Mouse (Mus musculus): ENCODE results near the gene Zdhhc14.

Gene Zdhhc14

DNA sequence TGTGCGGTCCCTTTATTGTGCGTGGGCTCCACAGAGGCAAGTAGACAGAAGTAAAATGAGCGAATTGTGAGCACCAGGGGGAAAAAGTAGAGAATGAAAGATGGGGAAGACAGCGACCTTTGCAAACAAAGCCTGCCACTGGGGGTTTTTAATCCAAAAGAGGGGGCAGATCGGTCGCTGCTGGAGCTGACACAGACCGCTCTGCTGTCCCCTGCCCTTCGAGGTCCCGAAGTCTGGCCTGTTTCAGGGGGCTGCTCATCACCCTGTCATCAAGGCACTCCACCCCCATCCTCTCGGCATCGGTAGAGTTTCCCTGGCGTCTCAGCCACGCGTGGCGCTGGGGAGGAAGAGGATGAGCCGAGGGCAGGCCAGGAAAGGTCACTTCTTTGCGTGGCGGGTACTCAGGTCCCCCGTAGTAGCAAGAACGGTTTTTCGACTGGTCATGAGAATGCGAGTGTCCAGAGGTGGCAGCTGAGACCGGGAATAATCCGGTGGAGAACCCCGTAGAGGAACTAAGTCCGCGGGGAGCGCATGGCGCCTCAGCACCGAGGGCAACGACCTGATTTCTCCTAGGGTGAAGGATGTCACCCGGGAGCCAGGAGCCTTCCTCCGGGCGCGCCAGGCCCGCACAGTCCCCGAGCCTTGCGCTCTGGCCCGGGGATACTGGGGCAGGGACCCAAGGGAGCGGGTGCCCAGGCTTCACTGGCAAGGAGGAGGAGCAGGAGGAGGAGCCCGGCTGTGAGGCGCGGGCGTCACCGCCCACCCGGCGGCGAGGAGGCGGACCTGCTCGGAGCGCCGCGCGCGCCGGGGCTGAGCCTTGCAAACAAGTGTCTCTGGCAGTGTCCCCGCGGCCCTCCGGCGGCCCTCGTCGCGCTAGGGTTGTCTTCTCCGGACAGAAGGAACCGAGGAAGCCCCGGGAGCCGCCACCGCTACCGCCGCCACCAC lies at the start of gene Zdhhc14:
Gene Zdhhc14, plus strand, starts transcription at position 757 of the 945 bp plus-strand sequence.
- peak; percentile 70 to 86 for DNase-seq (ENCODE audit: low spot score in 2 of 2)

DNA sequence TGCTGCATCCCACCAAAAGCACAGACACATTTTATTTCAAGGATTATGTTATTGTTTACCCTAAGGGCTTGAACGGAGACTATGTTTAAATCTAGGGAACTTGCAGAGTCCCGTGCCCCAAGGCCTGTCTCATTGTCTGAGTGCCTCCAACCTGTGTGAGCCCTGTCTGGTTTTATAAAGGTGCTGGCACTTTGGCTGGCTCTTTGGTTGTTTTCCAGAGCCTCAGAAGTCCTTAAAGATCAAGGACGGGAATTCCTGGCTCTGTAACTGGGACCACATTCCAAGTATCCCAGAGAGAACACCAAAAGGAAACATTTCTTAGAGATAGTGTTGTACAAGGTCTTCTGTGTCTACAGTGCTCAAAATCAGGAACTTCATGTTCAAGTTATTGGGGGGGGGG lies 49.1 kb upstream of the Zdhhc14 start:
- no peak for DNase-seq (ENCODE audit: low spot score in 2 of 2)

DNA sequence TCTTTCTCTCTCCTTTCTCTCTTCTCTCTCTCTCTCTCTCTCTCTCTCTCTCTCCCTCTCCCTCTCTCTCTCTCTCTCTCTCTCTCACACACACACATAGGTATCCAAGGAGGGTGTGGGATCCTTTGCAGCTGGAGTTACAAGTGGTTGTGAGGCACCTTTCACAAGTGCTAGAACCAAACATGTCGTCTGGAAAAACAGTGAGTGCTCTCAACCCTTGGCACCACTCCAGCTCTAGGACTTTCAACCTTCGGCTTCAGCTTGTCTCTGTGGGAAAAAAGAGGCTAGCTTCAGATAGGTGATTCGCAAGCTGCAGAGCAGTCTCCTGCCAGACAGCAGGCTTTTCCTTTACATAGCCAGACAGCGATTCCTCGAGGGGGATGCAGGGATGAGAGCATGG lies 48.6 kb upstream of the Zdhhc14 start:
- DNase-seq (ENCODE audit: low spot score in 2 of 2) = no peak

DNA sequence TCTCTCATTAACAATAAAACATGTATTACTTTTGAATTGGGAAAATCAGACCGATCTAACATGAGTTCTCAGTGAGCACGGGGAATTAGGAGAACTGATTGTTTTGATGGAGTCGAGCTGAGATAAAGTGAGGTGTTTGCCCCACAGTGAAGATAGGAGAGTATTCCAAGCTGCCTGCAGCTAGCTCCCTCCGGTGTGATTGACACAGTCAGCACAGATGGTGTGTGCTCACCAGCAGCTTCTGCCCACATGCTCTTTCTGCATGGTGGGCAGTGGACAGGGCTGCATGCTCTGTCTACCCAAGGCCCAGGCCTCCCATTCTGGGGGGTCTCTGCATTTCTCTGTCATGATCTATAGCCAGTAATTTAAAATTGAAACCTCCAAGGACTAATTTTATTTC lies 38.7 kb upstream of the Zdhhc14 start:
- no peak for DNase-seq (ENCODE audit: low spot score in 2 of 2)

DNA sequence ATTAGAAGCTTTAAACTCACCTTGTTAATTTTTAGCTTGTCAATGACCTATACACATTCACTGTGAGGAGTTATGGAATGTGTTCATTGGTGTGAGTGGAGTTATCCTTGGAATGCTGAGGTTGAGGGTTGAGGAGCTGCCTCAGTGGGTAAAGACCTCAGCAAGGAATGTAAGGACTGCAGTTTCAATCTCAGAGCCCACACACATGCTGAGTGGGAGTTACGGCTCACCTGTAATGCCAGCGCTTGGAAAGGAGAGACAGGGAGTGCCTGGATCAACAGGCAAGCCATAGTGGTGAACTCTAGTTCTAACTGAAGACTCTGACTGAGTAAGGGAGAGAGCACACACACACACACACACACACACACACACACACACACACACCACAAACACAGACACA lies 28.4 kb upstream of the Zdhhc14 start:
- DNase-seq (ENCODE audit: low spot score in 2 of 2) = no peak

DNA sequence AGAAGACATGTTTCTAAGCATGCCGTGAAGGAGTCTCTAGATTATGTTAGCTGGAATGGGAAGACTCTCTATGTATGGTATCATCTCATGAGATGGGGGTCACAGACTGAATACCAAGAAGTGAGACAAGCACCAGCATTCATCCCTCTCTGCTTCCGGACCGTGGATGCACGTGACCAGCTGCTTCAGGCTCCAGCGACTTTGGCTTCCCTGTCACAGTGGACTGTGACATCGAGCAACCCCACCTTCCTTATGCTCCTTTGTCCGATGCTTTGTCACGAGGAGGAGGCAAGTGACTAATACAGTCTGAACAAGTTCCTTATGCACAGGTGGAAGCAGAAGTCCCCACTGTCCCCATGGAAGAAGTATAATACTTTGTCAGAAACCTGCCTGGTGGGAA lies 25.6 kb upstream of the Zdhhc14 start:
- DNase-seq (ENCODE audit: low spot score in 2 of 2) = no peak

DNA sequence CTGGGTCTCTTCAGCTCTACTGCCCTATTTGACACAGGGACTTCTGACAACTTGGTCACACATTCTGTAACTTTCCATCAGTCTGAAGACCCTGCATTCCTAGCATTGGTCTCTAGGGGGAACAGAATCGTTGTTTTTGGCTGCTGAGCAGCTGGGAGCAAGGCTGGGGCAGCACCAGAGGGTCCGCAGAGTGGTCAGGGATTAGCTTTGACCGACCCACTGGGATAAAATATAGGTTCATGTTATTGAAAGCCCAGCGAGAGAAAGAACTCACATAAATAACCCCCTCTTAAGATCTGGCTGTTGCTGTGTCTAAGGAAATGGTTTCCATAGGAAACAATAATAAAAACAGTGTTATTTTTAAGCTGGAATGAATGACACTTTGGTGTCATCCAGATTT lies 25.2 kb upstream of the Zdhhc14 start:
- no peak for DNase-seq (ENCODE audit: low spot score in 2 of 2)

DNA sequence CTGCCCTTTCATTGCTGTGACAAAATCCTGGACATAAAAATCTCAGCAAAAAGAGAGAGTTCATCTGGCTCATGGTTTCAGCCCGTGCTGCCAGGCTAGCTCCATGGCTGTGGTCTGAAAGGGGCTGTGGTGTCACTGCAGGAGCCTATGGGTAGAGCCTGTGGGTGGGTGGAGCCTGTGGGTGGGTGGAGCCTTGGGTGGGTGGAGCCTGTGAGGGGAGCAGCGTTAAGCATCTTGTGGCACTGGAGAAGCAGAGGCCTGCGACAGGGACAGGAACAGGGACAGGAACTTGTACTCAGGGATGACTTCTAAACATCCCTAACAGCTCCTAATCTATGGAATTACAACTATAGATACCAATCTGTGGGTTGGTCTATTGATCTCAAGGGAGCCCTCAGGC lies 20.1 kb upstream of the Zdhhc14 start:
- no peak for DNase-seq (ENCODE audit: low spot score in 2 of 2)

DNA sequence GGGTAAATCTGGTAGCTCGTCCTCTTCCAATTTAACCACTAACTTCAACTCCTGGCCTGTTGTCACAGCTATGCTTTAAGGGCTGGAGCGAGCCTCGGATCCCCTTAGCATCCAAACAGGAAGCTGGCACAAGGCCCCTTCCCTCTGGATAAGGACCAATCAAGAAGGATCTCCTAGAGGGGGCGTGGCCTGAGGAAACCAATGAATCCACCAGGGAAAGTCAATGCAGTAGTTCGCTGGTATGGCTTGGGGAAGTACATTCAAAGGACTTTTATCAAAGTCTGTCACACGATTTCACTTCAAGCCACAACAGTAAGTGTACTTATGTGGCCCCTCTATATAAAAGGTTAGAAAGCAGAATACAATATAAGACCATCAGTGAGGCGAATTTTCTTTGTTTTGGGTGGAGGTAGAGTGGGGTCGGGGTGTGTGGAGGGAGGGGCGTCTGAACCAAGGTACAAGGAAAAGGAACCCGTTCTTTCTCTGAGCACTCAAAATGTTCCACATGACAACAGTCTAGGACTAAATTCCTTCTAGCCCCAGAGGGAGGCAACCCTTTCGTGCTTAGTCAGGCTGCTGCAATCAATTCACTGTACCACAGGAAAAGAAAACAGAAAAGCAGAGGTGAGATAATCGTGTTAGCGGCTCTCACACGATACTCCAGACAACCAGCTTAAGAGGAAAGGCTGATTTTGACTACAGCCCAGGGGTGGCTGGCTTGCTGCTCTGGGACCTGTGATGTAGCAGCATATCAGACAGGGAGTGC lies 16.2 kb upstream of the Zdhhc14 start:
- no peak for DNase-seq (ENCODE audit: low spot score in 2 of 2)

DNA sequence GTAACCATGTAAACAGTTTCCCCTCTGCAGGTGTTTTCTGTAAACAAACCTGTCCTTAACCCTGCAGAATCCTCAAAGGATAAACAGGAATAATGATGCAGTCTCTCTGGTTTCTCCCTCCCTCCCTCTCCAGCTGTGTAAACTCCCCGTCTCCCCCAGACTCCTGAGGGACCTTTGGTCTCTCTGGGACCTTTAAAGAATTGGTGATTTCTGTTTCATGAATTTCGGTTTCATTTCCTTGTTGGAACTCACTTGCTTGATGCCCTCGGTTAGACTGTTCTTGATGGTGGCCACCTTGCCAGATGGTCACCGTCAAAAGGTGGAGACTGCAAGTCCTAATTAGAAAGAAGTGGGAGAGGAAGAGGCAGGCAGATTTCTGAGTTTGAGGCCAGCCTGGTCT lies 8.9 kb upstream of the Zdhhc14 start:
- DNase-seq (ENCODE audit: low spot score in 2 of 2) = no peak

DNA sequence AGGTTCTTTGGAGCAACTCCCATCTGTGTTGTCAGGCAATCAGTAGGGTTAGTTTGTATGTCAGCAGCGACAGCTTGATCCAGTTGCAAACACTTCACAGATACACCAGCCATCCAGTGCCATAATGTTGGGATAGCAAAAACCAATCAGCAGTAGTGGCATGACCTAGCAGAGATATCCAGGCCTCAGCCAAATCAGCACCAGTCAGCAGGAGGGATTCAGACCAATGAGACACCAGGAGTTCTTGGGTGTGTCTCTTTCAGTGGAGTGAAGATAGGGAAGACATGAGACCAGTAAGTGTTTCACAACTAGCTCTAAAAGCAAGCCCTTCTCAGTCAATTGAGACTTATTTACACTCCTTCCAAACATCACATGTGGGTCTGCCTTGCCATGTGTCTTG lies 7.7 kb upstream of the Zdhhc14 start:
- no peak for DNase-seq (ENCODE audit: low spot score in 2 of 2)

DNA sequence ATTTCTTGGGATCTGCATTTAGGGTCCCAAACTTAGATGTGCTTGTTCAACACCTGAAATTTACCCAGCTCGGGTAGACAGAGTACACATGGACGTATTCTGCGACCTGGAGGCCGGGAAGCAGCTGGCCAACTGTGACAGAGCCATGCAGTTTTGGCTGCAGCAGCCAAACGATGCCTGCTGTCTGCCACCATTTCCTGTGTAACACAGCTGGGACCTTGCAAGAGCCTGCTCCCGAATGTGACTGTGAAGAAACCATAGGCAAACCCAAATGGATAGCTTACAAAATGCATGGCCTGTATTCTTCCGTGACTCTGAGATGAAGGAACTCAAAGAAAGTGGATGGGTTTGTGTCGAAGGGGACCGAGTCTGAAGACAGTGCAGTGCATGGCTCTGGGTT lies 4.2 kb upstream of the Zdhhc14 start:
- no peak for DNase-seq (ENCODE audit: low spot score in 2 of 2)

DNA sequence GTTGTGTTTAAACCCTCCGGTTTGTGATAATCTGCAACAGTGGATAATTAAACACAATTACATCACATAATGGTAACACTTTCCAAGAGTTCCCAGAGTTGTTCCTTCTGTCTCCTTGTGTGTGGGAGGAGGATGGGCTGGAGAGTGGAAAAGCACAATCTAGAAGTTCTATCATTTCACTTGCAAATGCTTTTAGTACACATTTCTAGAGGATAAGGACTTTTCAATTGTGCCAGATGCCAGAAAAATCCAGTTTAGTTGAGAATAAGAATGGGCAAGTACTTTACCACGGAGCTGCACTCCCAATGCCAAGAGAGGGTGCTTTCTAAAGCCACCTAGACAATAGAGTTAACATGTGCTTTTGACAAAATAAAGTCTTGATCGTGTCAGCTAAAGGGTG lies 2.0 kb upstream of the Zdhhc14 start:
- no peak for DNase-seq (ENCODE audit: low spot score in 2 of 2)

DNA sequence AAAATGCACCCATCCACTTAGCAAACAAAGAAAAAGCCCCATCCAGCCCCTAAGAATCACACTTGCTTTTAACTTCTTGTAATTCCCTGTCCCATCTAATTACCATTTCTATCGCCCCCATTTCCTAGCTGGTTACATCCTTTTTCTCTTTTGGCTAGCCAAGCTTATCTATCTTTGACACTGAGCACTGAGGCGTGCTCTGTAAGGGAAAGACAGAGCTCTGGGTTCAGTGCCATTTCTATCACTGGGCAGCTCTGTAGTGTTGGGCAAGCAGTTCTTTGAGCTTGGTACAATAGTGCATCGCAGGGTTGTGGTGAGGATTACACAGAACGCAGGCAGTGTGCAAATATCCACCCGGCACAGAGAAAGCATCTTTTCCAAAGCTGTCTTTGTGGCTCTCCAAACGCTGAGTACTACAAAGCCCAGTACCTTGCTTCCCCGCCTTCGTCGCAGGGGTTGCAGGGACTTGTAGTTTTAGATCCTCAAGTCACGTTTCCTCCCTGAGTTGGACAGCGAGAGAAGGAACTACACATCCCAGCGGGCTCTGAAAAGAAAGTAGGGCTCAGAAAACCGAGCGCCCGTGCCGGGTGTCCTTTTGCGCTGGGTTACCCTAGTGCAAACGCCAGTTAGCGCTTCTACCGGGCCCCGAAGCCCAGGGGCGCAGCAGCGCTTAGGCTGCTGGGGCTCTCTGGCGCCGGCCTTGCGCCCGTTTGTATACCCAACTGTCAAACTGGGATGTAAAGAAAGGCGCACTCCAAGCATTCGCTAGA lies 1.1 kb upstream of the Zdhhc14 start:
- DNase-seq (ENCODE audit: low spot score in 2 of 2) = peak; percentile 66 to 83

DNA sequence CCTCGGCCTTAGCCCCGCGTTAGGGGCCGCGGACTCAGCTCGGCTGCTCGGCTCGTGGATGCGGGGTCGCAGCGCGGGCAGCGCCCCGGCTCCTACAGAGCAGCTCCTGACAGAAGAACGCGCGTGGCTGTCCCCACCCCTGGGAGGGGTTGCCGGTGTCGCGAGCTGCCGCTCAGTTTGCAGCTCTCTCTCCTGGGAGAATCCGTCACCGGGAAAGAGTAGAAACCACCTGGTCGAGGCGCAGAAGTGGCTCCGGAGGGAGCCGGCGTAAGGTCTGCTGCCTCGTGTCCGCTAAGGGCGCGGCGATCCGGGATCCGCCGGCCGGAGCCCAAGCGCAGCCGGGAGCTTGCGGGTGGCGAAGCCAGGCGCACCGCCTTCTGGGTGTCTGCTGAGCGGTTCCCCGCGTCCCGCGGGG lies 396 bp downstream of the Zdhhc14 start:
- DNase-seq (ENCODE audit: low spot score in 2 of 2) = no peak

DNA sequence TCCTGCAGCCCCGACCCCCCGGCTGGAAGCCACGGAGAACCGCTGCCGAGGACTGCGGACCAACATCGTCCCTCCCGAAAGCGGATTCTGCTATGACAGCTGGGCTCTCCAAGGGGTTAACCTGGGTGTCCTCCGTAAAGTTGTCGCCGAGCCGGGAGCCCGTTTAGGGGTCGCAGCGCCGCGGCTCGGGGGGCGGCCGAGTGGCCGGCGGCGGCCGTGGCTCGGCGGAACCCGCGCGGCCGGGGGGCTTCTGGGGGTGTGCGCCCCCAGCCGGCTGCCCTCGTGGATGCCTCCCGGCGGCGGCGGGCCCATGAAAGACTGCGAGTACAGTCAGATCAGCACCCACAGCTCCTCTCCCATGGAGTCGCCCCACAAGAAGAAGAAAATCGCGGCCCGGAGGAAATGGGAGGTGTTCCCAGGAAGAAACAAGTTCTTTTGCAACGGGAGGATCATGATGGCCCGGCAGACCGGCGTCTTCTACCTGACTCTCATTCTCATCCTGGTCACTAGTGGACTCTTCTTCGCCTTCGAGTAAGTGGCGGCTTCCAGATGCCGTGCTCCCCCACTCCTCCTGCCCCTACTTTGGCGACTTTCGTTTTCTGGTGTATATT lies 909 bp downstream of the Zdhhc14 start:
- DNase-seq (ENCODE audit: low spot score in 2 of 2) = peak in 1 of 2 experiments; percentile 20

DNA sequence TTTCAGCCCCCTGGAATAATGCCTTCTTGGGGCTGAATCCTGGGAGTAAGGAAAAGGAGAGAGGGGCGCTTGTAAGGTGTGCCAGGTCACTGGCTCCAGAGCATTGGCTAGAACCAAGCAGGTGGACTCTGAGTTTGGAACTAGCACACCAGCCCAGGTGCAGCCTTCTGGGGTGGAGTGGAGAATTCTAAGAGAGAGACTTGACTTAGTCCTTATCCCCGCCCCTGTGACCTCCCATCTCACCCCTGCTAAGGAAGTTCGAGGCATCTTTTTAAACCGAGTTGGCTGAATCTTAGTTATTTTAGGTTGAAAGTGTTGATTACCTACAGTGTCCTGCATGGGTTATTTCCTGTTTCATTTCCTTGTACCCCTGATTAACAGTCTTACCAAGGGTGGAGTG lies 1.5 kb downstream of the Zdhhc14 start:
- no peak for DNase-seq (ENCODE audit: low spot score in 2 of 2)

DNA sequence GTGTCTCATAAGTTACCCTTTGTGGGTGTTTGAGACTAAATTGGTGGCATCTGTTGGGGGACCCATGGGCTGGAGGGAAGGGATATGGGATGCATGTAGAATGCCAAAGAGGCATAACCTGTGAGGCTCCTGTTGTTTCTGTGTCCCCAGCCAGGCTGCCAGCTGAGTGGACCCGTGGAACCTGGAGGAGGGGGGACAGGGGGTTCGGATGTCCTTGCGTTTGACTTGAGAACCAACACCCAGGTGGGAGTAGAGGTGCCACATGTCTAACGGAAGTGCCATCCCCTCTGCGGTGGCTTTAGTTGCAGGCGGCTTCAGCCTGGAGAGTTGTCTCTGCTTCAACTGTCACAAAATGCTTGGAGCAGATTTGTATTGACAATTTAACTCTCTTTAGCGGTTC lies 2.5 kb downstream of the Zdhhc14 start:
- no peak for DNase-seq (ENCODE audit: low spot score in 2 of 2)

DNA sequence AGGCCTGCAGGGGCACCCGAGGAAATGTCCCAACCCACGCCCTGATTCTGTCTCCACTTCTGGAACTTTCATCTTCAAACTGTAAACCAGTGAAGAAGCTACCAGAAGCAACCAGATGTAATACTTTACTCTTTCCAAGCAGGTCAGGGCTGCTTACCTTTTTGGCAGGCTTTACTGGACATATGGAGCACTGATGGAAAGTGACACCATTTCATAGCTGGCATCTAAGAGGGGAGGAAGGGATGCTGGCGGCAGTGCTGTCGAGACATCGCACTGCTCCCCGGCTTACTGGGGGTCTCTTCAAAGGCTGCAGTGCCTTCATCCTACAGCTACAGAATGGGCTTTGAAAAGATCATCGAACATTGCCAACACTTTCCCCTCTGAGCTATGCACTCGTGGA lies 5.3 kb downstream of the Zdhhc14 start:
- DNase-seq (ENCODE audit: low spot score in 2 of 2) = no peak

DNA sequence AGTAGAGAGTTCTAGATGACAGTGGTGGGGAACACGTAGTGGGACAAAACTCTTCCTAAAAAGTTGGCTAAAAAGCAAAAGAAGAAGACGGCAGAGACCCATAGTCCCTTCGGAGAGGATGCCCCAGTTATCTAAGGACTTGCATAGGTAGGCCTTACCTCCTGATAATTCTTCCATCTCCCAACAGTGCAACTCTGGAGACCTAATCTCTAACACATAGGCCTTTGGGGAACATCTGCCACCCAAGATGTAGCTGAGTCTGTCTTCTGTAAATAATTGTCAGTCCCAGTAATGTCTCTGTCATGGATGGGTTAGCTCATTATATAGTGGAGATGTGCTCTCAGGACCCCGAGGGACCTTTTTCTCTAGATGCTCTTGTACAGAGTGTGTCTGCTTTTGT lies 6.6 kb downstream of the Zdhhc14 start:
- no peak for DNase-seq (ENCODE audit: low spot score in 2 of 2)

DNA sequence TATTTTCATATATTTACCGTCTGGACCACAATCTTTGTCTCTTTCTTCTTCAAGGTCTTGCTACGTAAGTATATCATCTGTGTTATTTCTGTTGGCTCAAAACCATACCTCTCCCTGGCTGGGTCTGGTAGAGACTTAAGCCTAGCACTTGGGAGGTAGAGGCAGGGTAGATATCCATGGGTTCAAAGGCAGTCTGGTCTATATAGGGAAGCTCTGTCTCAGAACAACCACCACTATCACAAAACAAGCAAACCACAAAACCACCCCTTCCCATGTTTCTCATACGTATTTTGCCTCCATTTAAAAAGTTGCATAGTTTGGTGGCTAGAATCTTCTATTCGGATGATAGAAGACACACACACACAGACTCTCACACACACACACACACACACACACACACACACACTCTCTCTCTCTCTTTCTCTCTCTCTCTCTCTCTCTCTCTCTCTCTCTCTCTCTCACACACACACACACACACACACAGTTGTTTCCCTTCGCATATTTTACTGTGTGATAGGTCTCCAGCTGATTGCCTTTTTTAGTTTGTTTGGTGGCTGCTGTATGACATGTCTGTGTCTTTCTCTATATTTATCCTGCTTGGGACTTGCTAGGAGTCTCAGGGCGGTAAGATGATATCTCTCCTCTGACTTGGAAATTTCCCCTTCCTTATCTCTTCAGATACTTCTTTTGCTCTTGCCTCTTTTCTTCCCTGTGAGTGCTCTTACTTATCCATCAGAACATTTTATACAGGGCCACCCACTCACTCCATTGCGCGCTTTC lies 11.8 kb downstream of the Zdhhc14 start:
- no peak for DNase-seq (ENCODE audit: low spot score in 2 of 2)

Measured in cerebellum, postnatal 4 days (tissue).